Mouse (Mus musculus) small intestine, adult 2 months (tissue): ENCODE data around the gene Strbp.

ENCODE experiments used
- CTCF ChIP-seq: fragments of 200-500 bp; IDR thresholded peaks from 2 replicates; pipeline ENCODE4 v1.5.1; 2012; ENCODE audit warnings: low read depth, mild to moderate bottlenecking, control low read depth, inconsistent platforms, low read length, moderate library complexity, mixed read lengths; ENCODE audit not compliant: insufficient replicate concordance, insufficient read length; ENCODE audit errors: extremely low read depth
- POLR2A ChIP-seq: fragments of 200-500 bp; IDR thresholded peaks from 2 replicates; pipeline ENCODE4 v1.6.1; 2012; ENCODE audit warnings: low read depth, mild to moderate bottlenecking, control low read depth, inconsistent platforms, low read length, moderate library complexity

DNA sequence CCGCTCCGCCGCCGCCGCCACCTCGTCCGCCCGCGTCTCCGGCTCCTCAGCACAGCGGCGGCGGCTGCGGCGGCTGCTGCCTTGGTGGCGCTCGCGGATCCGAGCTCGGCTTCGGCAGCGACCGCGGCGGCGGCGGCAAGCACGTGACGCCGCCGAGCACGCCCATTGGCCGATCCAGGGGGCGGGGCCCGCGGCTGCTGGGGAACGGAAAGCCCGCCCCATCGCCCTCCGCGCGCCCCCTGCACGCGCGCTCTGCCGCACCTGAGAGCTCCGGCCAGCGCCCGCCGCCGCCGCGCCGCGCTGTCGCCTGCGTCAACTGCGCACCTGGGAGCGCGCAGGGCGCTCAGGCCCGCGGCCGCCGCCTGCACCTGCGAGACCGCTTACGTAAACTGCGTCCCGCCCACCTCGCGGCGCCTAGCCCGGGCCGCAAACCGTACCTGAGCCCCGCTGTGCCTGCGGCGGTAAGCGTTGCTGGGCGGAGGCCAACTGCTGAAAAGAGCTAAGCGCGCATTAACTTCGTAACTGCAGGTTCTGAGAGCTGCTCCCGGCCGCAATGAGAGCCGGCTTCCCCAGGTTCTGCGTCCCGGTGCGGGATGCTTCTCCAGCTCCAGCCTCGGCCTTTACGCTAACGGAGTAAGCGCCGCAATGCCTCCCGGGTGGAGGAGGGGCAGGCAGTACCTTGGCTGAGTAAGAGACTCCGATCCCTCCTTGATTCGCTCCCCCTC lies at the start of gene Strbp:
- TF ChIP-seq CTCF, result no peak
- peak; percentile 64; the same call in 1 of the 2 replicates for TF ChIP-seq POLR2A
